Mouse (Mus musculus) forebrain, embryonic 14.5 days (tissue): Measurements from ENCODE around the gene Cbarp. TPM values are rescaled to one million over a fixed set of nuclear protein-coding genes. Genes with fewer than 3 reads are reported as not detected.

ENCODE experiments used
- ATAC-seq: fragments of 200-750 bp; cut with Nextera tagmentation; 2 replicates; pipeline ENCODE4 v1.8.0; 2017; ENCODE audit warnings: mild to moderate bottlenecking, moderate library complexity
- DNase-seq: peaks from one replicate; pipeline ENCODE4 v3.0.0-alpha.2; 2015; ENCODE audit warnings: low spot score
- H3K27ac ChIP-seq: fragments of 300-500 bp; sonication (generic); 2 replicates; pipeline ENCODE4 v1.5.1; 2014; ENCODE audit warnings: low read depth, mild to moderate bottlenecking, control low read depth, low read length, moderate library complexity
- H3K27me3 ChIP-seq: fragments of 300-500 bp; sonication (generic); replicated peaks from 2 replicates; pipeline ENCODE4 v1.6.1; 2014; ENCODE audit warnings: low read length, control low read depth, mixed read lengths; ENCODE audit not compliant: control insufficient read depth, insufficient read depth
- H3K36me3 ChIP-seq: fragments of 300-500 bp; sonication (generic); 2 replicates; pipeline ENCODE4 v1.6.1; 2014; ENCODE audit warnings: low read length, control low read depth; ENCODE audit not compliant: control insufficient read depth, insufficient read depth
- H3K4me1 ChIP-seq: fragments of 300-500 bp; sonication (generic); 2 replicates; pipeline ENCODE4 v1.6.1; 2014; ENCODE audit warnings: antibody characterized with exemption, low read length, control low read depth; ENCODE audit not compliant: control insufficient read depth, insufficient read depth
- H3K4me2 ChIP-seq: fragments of 300-500 bp; sonication (generic); 2 replicates; pipeline ENCODE4 v1.6.1; 2014; ENCODE audit warnings: mild to moderate bottlenecking, control low read depth, low read length
- H3K4me3 ChIP-seq: fragments of 300-500 bp; sonication (generic); 2 replicates; pipeline ENCODE4 v1.5.1; 2014; ENCODE audit warnings: low read depth, low read length, control low read depth
- H3K9ac ChIP-seq: fragments of 300-500 bp; sonication (generic); 2 replicates; pipeline ENCODE4 v1.6.1; 2014; ENCODE audit warnings: mild to moderate bottlenecking, low read length, control low read depth, moderate library complexity
- H3K9me3 ChIP-seq: fragments of 300-500 bp; sonication (generic); replicated peaks from 2 replicates; pipeline ENCODE4 v1.6.1; 2016; ENCODE audit warnings: low read length, control low read depth, mixed read lengths; ENCODE audit not compliant: control insufficient read depth
- WGBS: fragments of 180-500 bp; shearing (Covaris S2); extraction: QIAGEN DNeasy Blood & Tissue Kit; methylation state at CpG from one replicate; pipeline ENCODE4 v1.1.7; 2014; 5-methylcytosine and 5-hydroxymethylcytosine counted together
- polyA plus RNA-seq: library from polyadenylated mRNA; unstranded; fragments of >200 nt; fragmentation: Nextera tagmentation; extraction: Ambion mirVana; gene quantifications from 2 replicates; pipeline ENCODE4 v1.2.1, GENCODE M21; 2014

Cbarp gene
- polyA plus RNA-seq, 1 experiment from 2014 or later = 42.4 TPM

GRCm38 (mm10) chr10:80095547-80095946 is 45.1 kb downstream of the Cbarp start:
- H3K27ac ChIP-seq = no peak overlapping the region
- no peaks in the 10 kb centered on the region for H3K36me3 ChIP-seq
- ATAC-seq = no peak
- H3K9me3 ChIP-seq = no peaks in the 10 kb centered on the region
- H3K4me1 ChIP-seq = no peaks in the 10 kb centered on the region
- H3K4me3 ChIP-seq = no peak overlapping the region
- no peak overlapping the region for H3K9ac ChIP-seq
- no peak overlapping the region for H3K4me2 ChIP-seq
- 97% methylated on average over 5 of the region's 5 CpGs for WGBS
- no peaks in the 10 kb centered on the region for H3K27me3 ChIP-seq
- DNase-seq = no peak

GRCm38 (mm10) chr10:80094684-80095083 is 46.0 kb downstream of the Cbarp start:
- H3K4me2 ChIP-seq = no peak overlapping the region
- WGBS = 85% methylated on average over 3 of the region's 3 CpGs
- ATAC-seq = no peak

GRCm38 (mm10) chr10:80094085-80094484 is 46.5 kb downstream of the Cbarp start:
- 90% methylated on average over 6 of the region's 6 CpGs for WGBS
- H3K4me1 ChIP-seq = no peaks in the 10 kb centered on the region

More at GRCm38 (mm10) chr10:80094684-80095083, 46.0 kb downstream of the Cbarp start:
- Histone ChIP-seq H3K36me3 (no peaks in the 10 kb centered on the region), H3K9ac (no peak overlapping the region), H3K27me3 (no peaks in the 10 kb centered on the region), H3K4me3 (no peak overlapping the region), H3K4me1 (no peaks in the 10 kb centered on the region), H3K27ac (no peak overlapping the region), H3K9me3 (no peaks in the 10 kb centered on the region)
- no peak for DNase-seq

GRCm38 (mm10) chr10:80092690-80093089 is 47.9 kb downstream of the Cbarp start:
- H3K4me1 ChIP-seq = no peaks in the 10 kb centered on the region

More at GRCm38 (mm10) chr10:80094085-80094484, 46.5 kb downstream of the Cbarp start:
- Histone ChIP-seq H3K4me3 (no peak overlapping the region), H3K27ac (no peak overlapping the region), H3K9me3 (no peaks in the 10 kb centered on the region), H3K36me3 (no peaks in the 10 kb centered on the region), H3K9ac (no peak overlapping the region), H3K4me2 (no peak overlapping the region), H3K27me3 (no peaks in the 10 kb centered on the region)
- no peak for DNase-seq
- no peak for ATAC-seq

GRCm38 (mm10) chr10:80091527-80091926 is 49.1 kb downstream of the Cbarp start:
- Histone ChIP-seq H3K4me1 (no peaks in the 10 kb centered on the region), H3K27ac (no peak overlapping the region), H3K4me3 (no peak overlapping the region), H3K4me2 (no peak overlapping the region), H3K36me3 (no peaks in the 10 kb centered on the region), H3K9ac (no peak overlapping the region), H3K27me3 (no peaks in the 10 kb centered on the region), H3K9me3 (no peaks in the 10 kb centered on the region)
- WGBS = 93% methylated on average over 6 of the region's 6 CpGs
- DNase-seq (no peak), ATAC-seq (no peak)

More at GRCm38 (mm10) chr10:80092690-80093089, 47.9 kb downstream of the Cbarp start:
- Histone ChIP-seq H3K9ac (no peak overlapping the region), H3K27me3 (no peaks in the 10 kb centered on the region), H3K4me3 (no peak overlapping the region), H3K9me3 (no peaks in the 10 kb centered on the region), H3K27ac (no peak overlapping the region), H3K36me3 (no peaks in the 10 kb centered on the region), H3K4me2 (no peak overlapping the region)
- DNase-seq (no peak), ATAC-seq (no peak)
- WGBS = 88% methylated on average over 5 of the region's 5 CpGs

GRCm38 (mm10) chr10:80089146-80089545 is 51.5 kb downstream of the Cbarp start:
- no peak overlapping the region for H3K27ac ChIP-seq
- H3K4me1 ChIP-seq = no peaks in the 10 kb centered on the region
- no peaks in the 10 kb centered on the region for H3K27me3 ChIP-seq
- H3K4me3 ChIP-seq = no peak overlapping the region
- no peak overlapping the region for H3K4me2 ChIP-seq
- H3K9me3 ChIP-seq = no peaks in the 10 kb centered on the region
- 57% methylated on average over 4 of the region's 4 CpGs for WGBS
- no peak for DNase-seq
- H3K9ac ChIP-seq = no peak overlapping the region
- H3K36me3 ChIP-seq = peaks cover 8% of the 10 kb centered on the region; the same call in 1 of the 2 replicates
- no peak for ATAC-seq

- ATAC-seq (no peak), DNase-seq (no peak)
- Histone ChIP-seq H3K9me3 (no peaks in the 10 kb centered on the region), H3K4me1 (no peaks in the 10 kb centered on the region), H3K4me2 (no peak overlapping the region), H3K36me3 (peaks cover 18% of the 10 kb centered on the region), H3K27ac (no peak overlapping the region), H3K4me3 (no peak overlapping the region), H3K27me3 (no peaks in the 10 kb centered on the region), H3K9ac (no peak overlapping the region)
- 90% methylated on average over 8 of the region's 8 CpGs for WGBS
These were observed 53.2 kb downstream of the Cbarp start for GRCm38 (mm10) chr10:80087483-80087882.

- H3K9me3 ChIP-seq = no peaks in the 10 kb centered on the region
- H3K27ac ChIP-seq = no peak overlapping the region
- ATAC-seq (no peak), DNase-seq (no peak)
- WGBS = 80% methylated on average over 3 of the region's 3 CpGs
- H3K4me2 ChIP-seq = no peak overlapping the region
- peaks cover 25% of the 10 kb centered on the region for H3K36me3 ChIP-seq
- no peak overlapping the region; the same call in 1 of the 2 replicates for H3K9ac ChIP-seq
- no peaks in the 10 kb centered on the region for H3K4me1 ChIP-seq
- H3K27me3 ChIP-seq = no peaks in the 10 kb centered on the region
- no peak overlapping the region for H3K4me3 ChIP-seq
These were observed 53.8 kb downstream of the Cbarp start for GRCm38 (mm10) chr10:80086847-80087246.

GRCm38 (mm10) chr10:80084817-80085487 is 55.7 kb downstream of the Cbarp start:
- no peak for ATAC-seq
- Histone ChIP-seq H3K36me3 (peaks cover 44% of the 10 kb centered on the region), H3K27me3 (no peaks in the 10 kb centered on the region), H3K27ac (no peak overlapping the region), H3K4me2 (no peak overlapping the region), H3K9ac (peak overlapping the region; percentile 8; the same call in 1 of the 2 replicates), H3K4me1 (no peaks in the 10 kb centered on the region), H3K4me3 (no peak overlapping the region), H3K9me3 (no peaks in the 10 kb centered on the region)
- DNase-seq = peak; percentile 17
- 67% methylated on average over 9 of the region's 9 CpGs for WGBS
